Mouse (Mus musculus): ENCODE measurements around the gene Galnt18.
A peak's percentile ranks its signal among the peaks of the same experiment; 100 is the strongest.

The Galnt18 gene

GRCm38 (mm10) chr7:111771251-111771801 lies 8.5 kb downstream of the Galnt18 start:
- DNase-seq (ENCODE audit: low spot score in 2 of 2): no peak

GRCm38 (mm10) chr7:111770585-111770984 lies 9.2 kb downstream of the Galnt18 start:
- DNase-seq (ENCODE audit: low spot score in 2 of 2): no peak

- no peak for DNase-seq (ENCODE audit: low spot score in 2 of 2)
These were observed 13.5 kb downstream of the Galnt18 start for GRCm38 (mm10) chr7:111766145-111766767.

- DNase-seq (ENCODE audit: low spot score in 2 of 2): no peak
These were observed 17.0 kb downstream of the Galnt18 start for GRCm38 (mm10) chr7:111762754-111763153.

- no peak for DNase-seq (ENCODE audit: low spot score in 2 of 2)
These were observed 31.2 kb downstream of the Galnt18 start for GRCm38 (mm10) chr7:111748571-111749071.

- DNase-seq (ENCODE audit: low spot score in 2 of 2): no peak
These were observed 35.0 kb downstream of the Galnt18 start for GRCm38 (mm10) chr7:111744770-111745169.

- DNase-seq (ENCODE audit: low spot score in 2 of 2): no peak
These were observed 38.2 kb downstream of the Galnt18 start for GRCm38 (mm10) chr7:111741595-111741994.

- no peak for DNase-seq (ENCODE audit: low spot score in 2 of 2)
These were observed 39.7 kb downstream of the Galnt18 start for GRCm38 (mm10) chr7:111740091-111740490.

- no peak for DNase-seq (ENCODE audit: low spot score in 2 of 2)
These were observed 40.4 kb downstream of the Galnt18 start for GRCm38 (mm10) chr7:111739371-111739765.

GRCm38 (mm10) chr7:111738456-111739370 lies 41.1 kb downstream of the Galnt18 start:
- no peak for DNase-seq (ENCODE audit: low spot score in 2 of 2)

GRCm38 (mm10) chr7:111737426-111737825 lies 42.4 kb downstream of the Galnt18 start:
- no peak for DNase-seq (ENCODE audit: low spot score in 2 of 2)

GRCm38 (mm10) chr7:111736365-111736764 lies 43.4 kb downstream of the Galnt18 start:
- no peak for DNase-seq (ENCODE audit: low spot score in 2 of 2)

- DNase-seq (ENCODE audit: low spot score in 2 of 2): no peak
These were observed 49.2 kb downstream of the Galnt18 start for GRCm38 (mm10) chr7:111730346-111731269.

GRCm38 (mm10) chr7:111726928-111727327 lies 52.8 kb downstream of the Galnt18 start:
- no peak for DNase-seq (ENCODE audit: low spot score in 2 of 2)

- no peak for DNase-seq (ENCODE audit: low spot score in 2 of 2)
These were observed 55.0 kb downstream of the Galnt18 start for GRCm38 (mm10) chr7:111724730-111725129.

GRCm38 (mm10) chr7:111724004-111724403 lies 55.8 kb downstream of the Galnt18 start:
- DNase-seq (ENCODE audit: low spot score in 2 of 2): no peak

- no peak for DNase-seq (ENCODE audit: low spot score in 2 of 2)
These were observed 58.5 kb downstream of the Galnt18 start for GRCm38 (mm10) chr7:111721308-111721698.

GRCm38 (mm10) chr7:111720511-111721307 lies 59.1 kb downstream of the Galnt18 start:
- peak; percentile 41 to 65 for DNase-seq (ENCODE audit: low spot score in 2 of 2)

GRCm38 (mm10) chr7:111718900-111719299 lies 60.9 kb downstream of the Galnt18 start:
- no peak for DNase-seq (ENCODE audit: low spot score in 2 of 2)

- DNase-seq (ENCODE audit: low spot score in 2 of 2): no peak
These were observed 65.0 kb downstream of the Galnt18 start for GRCm38 (mm10) chr7:111714639-111715360.
